Mouse (Mus musculus) ES-CJ7 (cell line): Measurements from ENCODE around the gene Pde3a.
"Not testable (repeated sequence)": the region's sequence is repeated elsewhere in the genome, so short reads cannot be mapped to it uniquely, and the experiment has no call there.

Source experiments
- DNase-seq: peaks from one replicate; pipeline ENCODE4 v3.0.0; 2011; ENCODE audit warnings: low read depth, low spot score

The Pde3a gene

DNA sequence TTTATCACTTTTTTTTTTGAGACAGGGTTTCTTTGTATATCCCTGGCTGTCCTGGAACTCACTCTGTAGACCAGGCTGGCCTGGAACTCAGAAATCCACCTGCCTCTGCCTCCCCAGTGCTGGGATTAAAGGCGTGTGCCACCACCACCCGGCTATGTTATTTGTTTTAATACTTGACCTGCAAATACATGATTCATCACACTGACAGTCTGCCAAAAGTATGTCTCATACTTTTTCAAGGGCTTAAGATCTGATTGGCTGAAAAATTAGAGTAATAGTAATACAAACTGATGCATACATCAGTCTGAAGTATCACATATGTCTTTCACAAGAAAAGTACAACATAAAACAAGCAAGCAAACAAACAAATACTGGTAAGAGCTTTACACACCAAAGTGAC is 78.1 kb downstream of the Pde3a start:
- not testable (repeated sequence) for DNase-seq

DNA sequence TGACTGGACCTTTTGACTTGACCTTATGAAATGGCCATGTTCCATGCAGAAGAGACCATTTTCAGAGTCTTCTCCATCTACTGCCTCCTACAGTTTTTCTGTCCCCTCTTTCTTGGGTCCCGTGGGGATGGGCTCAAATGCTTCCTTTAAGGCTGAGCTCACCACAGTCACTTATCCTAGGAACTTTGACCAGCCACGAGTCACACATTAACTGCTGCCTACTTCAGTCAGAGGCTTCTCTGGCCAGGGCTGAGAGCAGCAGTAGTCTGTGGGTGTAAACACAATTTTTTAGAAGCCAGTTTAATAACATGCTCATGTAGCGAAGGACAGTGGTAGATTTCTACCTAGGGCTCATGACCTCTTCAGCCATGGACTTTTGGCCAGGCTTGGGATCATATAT is 79.0 kb downstream of the Pde3a start:
- no peak for DNase-seq

GRCm38 (mm10) chr6:141331464-141331863 is 82.4 kb downstream of the Pde3a start:
- peak; percentile 17 for DNase-seq

- no peak for DNase-seq
Measured at GRCm38 (mm10) chr6:141332613-141333165, 83.6 kb downstream of the Pde3a start.

- DNase-seq, result no peak
Measured at GRCm38 (mm10) chr6:141333245-141333644, 84.2 kb downstream of the Pde3a start.

GRCm38 (mm10) chr6:141335878-141336277 is 86.8 kb downstream of the Pde3a start:
- peak; percentile 67 for DNase-seq

DNA sequence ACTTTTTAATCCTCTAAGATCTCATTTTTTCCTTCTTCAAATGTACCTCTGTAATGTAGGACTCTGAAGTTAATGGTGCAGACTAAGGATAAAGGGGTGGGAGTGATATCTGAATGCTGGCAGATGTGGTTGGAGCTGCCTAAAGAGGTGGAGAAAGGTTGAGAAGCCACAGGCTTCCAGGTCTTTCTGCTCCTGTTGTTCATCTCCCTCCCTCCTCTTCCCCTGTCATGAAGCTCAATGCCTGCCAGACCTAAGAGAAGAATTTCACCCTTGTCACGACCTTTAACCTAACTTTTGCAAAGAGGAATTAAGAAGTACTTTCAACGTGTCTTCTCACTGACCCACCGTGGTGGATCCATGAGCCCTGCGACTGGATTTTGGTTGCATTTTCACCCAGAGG is 87.4 kb downstream of the Pde3a start:
- DNase-seq, result no peak

DNA sequence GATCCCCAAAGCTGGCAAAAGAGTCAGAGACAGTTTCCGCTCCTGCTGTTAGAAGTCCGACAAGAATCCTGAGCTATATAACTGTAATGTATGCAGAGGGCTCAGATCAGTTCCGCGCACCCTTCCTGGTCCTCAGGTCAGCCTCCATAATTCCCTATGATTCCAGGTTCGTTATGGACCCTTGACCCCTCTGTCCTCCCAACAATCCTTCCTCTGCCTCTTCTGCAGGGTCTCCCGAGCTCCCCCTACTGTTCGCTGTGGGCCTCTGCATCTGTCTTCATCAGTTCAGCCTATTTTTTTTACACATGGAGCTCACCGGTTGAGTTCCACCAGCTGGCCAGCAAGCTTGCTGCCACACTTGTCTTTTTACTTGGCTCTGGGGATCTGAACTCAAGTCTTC is 88.6 kb downstream of the Pde3a start:
- DNase-seq, result peak; percentile 81

DNA sequence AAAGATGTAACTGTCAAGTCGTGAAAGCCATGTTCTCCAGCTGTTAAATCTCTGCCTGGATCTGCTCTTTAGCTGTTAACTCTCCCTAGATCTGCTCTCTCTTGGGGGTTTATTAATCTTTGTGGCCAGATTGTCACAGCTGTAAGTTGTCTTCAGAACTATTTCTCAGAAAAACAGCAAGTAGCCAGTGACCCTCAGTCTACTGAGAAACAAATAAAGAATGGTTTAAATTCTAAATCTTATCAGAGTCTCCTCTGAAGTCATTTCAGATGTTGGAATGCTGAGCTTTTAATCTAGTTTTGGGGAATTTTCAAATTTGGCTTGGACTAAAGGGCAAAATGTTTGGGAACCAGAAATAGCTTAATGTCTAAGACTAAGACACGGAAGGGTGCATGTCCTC is 92.3 kb downstream of the Pde3a start:
- DNase-seq, result no peak

DNA sequence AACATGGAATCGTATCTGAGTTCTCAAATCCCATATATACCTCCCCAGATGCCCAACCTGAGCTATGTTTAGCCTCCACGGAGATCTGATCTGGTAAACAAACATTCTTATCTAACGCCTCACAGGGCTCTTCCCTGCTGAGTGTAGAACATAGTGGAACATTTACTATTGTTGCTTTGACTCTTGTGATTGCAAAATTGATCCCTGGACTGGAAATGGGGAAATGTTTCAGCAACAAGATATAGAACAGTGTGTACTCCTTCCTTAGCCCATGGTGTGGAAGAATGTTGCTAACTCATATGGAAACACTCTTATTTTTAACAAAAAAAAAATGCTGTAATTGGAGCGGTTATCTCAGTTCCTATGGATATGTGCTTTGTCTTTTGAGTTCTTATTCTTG is 98.8 kb downstream of the Pde3a start:
- no peak for DNase-seq

DNA sequence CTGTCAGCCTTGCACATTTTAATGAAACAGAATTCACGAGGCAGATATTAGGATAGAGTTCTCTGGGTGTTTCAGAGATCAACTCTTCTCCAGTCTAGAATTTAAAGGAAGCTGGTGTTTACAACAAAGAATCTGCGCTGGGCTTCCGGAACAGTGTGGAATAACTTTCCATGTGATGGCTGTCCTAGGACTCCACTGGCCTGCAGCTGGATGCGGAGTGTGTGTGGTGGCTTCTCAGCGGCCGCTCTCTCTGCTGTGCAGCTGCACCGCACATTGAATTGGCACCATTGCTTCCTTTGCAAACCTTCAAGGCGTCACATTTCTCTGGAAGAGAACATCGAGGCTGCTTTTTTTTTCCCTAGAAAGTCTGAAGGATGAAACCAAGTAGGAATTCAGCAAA is 99.5 kb downstream of the Pde3a start:
- no peak for DNase-seq

DNA sequence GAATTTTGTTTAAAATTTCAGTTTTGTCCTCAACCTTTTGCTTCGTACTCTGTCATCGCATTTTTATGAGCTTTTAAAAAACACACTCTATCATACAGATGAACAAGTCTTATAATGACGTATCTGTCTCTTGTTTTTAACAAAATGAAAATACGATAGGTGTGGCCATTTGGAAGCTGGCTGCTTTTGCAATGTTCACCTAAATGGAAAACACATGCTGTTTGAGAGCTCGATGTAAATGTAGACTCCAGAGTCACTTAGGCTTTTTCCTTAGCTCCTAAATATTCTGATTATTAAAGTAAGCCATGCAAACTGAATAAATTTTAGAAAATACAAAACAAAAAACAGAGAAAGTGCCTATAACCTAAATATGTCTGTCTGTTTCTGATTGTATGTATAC is 101.2 kb downstream of the Pde3a start:
- no peak for DNase-seq

GRCm38 (mm10) chr6:141352277-141352676 is 103.2 kb downstream of the Pde3a start:
- DNase-seq, result no peak

DNA sequence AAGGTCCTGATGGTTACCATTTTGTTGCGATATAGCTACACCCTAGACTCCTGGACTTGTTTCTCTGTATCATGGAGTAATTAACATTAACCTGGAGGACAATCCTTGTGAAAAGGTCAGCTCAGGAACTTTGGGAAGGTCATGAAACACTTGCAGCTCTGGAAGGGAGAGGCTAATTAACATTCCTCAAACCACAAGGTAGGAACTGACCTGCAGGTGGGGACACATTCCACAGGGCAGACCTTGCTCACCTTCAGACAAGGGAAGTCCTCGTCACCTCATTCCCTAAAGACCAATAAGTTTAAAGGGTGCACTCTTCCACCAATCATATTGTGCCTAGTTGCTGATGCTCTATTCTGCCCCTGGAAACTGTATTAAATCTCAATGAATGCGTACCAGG is 114.6 kb downstream of the Pde3a start:
- DNase-seq, result peak; percentile 73

GRCm38 (mm10) chr6:141367037-141367436 is 118.0 kb downstream of the Pde3a start:
- no peak for DNase-seq

DNA sequence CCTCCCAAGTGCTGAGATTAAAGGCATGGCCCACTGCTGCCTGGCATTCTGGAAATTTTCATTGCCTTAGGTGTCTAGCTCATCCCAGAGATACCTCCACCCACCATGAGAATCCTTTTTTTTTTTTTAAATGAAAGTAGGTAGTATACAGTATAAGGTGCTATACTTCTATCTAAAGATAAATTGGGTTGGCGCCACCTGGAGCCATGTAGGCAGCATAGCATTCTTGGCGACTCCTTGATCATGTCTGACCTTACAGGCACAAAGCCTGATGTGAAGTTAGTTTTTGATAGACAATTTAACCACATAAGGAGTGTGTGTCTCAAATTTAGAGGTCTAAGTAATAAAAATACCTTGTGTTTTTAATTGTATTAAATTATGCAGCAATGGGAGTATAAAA is 123.6 kb downstream of the Pde3a start:
- peak; percentile 35 for DNase-seq

DNA sequence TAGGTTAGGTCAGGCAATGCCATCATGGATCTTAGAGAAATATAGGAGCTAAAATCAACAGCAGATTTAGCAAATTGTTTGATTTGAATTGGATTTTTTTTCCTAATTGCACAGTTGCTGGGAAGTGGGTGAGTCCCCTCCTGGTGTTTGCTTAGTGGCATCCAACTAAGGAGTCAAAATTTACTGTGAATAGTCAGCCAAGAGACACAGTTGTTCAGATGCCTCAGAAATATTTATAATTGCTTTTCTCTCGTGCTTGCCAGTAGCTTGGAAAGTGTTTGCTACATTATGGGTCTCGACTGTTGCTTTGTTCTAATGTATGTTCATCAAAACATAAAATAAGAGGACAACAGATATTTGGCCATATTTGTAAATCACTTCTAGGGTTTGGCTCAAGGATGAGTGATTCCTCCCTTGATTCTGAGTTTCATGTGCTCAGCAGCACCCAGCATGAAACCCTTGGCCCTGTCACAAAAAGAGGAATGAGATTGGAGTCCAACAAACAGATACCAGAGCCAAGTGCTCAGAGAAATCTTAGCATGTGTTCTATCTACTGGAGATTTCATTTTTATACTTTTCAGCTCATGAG is 125.5 kb downstream of the Pde3a start:
- DNase-seq, result no peak

DNA sequence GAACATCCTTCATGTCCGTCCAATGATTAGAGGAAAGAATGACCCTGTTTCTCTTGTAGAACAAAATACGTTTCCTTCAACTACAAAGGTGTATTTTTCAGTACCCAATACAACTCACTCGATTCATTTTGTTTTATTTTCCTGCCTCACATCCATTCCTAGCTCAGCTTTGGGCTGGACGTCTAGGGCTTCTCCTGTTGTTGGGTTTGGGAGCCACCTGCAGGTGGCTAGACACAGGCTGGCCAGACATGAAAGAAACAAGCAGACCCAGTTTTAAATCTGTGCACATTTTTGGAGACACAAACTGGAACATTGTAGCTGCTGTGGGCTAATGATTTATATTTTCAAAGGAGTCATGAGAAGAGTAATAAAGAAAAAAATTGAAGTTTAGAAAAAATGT is 126.1 kb downstream of the Pde3a start:
- DNase-seq, result no peak

- DNase-seq, result no peak
Measured at GRCm38 (mm10) chr6:141380927-141381326, 131.9 kb downstream of the Pde3a start.

GRCm38 (mm10) chr6:141381473-141381872 is 132.4 kb downstream of the Pde3a start:
- DNase-seq, result no peak

DNA sequence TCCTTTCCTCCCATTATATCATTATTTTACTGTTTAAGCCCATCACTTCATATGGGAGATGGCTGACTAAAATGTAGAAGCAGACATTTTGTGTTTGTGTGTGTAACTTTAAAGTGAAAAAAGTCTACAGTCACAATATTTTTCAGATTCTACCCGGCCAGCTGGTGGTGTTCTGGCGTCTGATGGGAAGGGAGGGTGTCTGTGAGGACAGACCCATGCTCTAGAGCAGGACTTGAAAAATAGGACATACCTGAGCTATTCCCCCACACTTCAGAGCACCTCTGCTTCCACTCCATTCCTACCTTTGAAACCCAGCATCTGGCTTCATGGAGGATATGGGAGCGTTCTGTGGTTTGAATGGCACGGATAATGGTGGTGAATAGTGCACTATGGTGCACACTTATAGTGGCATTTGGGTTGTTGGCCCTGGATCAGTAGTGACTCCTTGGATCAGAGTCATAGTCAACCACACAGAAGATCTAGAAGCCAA is 132.9 kb downstream of the Pde3a start:
- no peak for DNase-seq

DNA sequence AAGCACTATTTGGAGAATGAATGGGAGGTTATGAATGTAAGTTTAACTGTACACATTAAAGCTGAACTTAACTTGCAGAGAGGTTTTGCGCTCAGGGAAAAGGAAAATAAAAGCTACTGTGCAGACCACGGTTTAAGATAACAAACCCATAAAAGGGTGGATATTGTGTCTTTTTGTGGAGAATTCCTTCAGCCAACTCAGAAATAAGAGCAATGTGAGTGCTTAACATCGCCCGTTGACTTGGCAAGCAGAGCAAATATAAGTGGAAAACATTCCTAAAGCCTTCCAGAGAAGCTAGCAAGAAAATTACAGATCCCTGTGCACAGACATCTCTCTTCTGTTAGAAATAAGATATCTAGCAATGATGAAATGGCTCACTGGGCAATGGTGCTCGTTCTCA is 139.0 kb downstream of the Pde3a start:
- no peak for DNase-seq

DNA sequence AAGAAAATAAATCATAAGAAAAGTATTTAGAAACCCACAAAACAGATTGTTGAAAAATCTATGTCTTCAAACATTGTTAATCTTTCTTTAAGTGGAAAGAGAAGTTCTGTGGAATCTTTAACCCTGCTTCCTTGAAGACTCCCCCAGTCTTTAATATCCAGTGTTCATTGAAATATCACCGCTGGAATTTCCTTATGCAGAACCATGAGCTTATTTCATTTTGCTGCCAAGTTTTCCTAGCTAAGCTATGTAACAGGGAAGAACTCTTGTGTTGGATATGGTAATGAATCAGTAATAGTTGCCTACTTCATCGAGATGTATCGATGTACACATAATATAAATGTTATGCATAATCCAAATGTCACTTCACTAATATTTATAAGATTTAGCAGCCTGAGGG is 146.9 kb downstream of the Pde3a start:
- DNase-seq, result no peak

DNA sequence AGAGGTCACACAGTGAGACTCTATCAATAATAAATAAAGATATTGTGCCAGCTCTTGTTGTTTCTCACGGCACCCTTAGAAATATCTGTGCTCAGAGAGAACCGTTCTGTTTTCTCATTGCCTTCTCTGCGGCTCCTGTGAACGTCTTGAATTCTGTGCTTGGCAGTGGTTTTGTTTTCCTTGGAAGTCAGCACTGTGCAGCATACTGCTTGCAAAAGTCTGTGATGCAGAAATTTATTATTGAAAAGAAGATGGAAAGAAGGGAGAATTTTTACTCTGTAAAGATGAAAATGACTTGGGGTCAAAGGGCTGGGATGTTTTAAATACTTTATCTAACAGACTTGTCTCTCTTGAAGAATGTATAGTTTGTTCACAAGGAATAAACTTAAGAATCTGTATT is 150.3 kb downstream of the Pde3a start:
- no peak for DNase-seq
